Mouse (Mus musculus): ENCODE measurements around the gene Atg4b. TPM values are rescaled to one million over a fixed set of nuclear protein-coding genes. Genes with fewer than 3 reads are reported as not detected.
A peak's percentile ranks its signal among the peaks of the same experiment; 100 is the strongest.
"Not testable (repeated sequence)": the region's sequence is repeated elsewhere in the genome, so short reads cannot be mapped to it uniquely, and the experiment has no call there.

The Atg4b gene
- polyA plus RNA-seq, 1 experiment from 2014 or later, result 81.2 TPM

DNA sequence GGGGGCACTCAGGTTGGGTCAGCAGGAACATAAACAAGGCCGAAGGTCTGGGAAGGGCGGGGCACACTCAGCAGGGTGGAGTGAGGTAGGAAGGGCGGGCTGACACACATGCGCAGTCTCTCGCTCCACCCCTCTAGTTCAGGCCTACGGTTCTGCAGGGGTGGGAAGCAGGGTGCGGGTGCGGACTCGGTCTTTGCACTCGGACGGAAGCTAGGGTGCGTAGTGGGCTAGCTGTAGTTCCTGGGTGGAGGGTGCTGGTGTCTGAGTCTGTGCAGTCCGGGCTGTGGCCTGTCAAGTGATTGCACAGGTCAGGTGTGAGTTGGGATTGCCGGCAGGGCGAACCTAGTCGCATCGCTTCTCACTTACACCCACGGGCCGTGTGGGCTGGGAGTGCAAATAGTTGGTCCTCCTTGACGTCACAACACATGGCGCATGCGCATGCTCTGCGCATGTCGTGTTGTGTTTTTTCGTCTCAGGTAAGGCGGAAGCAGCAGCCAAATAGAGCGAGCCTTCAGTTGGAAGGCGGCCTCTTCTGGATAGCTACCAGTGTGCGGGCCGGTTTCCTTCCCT lies 73.9 kb downstream of the Atg4b start:
- no peaks in the 10 kb centered on the region for H3K9me3 ChIP-seq
- peak; percentile 99 for ATAC-seq (ENCODE audit: insufficient read depth, low FRiP score, low read depth)
- peak overlapping the region; percentile 49 for H3K9ac ChIP-seq
- WGBS, result under 1% methylated on average over 30 of the region's 30 CpGs
- H3K27ac ChIP-seq, result peak overlapping the region; percentile 97
- peaks cover 7% of the 10 kb centered on the region; the same call in 1 of the 2 replicates for H3K4me1 ChIP-seq
- H3K4me2 ChIP-seq, result peak overlapping the region; percentile 73
- no peaks in the 10 kb centered on the region for H3K27me3 ChIP-seq (replicated peaks)
- H3K4me3 ChIP-seq (replicated peaks), result peak overlapping the region; percentile 57
- H3K36me3 ChIP-seq, result peaks cover 9% of the 10 kb centered on the region; the same call in 1 of the 2 replicates

DNA sequence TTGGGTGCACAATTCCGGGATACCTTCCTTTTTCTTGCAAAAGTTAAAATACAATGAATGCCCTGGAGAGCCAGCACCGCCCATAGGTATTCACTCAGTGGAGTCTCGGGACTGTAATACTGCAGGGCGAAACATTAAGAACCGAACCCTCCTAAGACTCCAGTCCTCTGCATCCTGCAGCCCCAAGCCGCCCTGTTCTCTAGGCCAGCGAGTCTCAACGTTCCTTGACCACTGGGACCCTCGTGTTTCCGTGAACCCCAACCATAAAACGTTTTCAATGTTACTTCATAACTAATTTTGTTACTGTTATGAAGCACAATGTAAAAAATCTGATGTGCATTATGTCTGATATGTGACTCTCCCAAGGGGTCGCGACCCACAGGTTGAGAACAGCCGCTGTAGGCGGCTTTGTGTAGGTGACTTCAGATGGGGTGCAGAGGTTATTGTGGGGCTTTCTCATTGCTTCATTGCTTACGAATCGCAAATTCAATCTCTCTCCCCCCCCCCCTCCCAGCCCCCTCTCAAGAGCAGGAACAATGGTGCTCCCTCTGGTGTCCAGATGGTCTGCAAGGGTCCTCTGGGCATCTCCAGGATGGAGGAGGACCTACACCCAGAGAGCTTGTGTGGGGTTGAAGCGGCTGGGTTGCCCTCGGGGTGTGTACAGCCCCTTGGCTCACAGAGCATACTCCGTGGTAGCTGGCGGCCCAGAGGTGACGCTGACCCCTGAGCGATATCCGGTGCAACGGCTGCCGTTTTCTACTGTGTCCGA lies 74.7 kb downstream of the Atg4b start:
- no peak for ATAC-seq (ENCODE audit: insufficient read depth, low FRiP score, low read depth)
- Histone ChIP-seq H3K4me2 (peak overlapping the region; percentile 73), H3K36me3 (peaks cover 6% of the 10 kb centered on the region; the same call in 1 of the 2 replicates), H3K4me1 (peaks cover 7% of the 10 kb centered on the region; the same call in 1 of the 2 replicates), H3K9me3 (no peaks in the 10 kb centered on the region), H3K9ac (peak overlapping the region; percentile 43; the same call in 1 of the 2 replicates), H3K27ac (peak overlapping the region; percentile 97), H3K27me3 (replicated peaks) (no peaks in the 10 kb centered on the region), H3K4me3 (replicated peaks) (peak overlapping the region; percentile 57)
- 39% methylated on average over 27 of the region's 27 CpGs for WGBS

- Histone ChIP-seq H3K36me3 (0 out of 2 replicates have a peak, but pooled peaks cover under 1% of the 10 kb centered on the region), H3K4me1 (peaks cover 7% of the 10 kb centered on the region; the same call in 1 of the 2 replicates), H3K9ac (no peak overlapping the region)
Observed at GRCm38 (mm10) chr1:93826540-93826835, 75.2 kb downstream of the Atg4b start.

DNA sequence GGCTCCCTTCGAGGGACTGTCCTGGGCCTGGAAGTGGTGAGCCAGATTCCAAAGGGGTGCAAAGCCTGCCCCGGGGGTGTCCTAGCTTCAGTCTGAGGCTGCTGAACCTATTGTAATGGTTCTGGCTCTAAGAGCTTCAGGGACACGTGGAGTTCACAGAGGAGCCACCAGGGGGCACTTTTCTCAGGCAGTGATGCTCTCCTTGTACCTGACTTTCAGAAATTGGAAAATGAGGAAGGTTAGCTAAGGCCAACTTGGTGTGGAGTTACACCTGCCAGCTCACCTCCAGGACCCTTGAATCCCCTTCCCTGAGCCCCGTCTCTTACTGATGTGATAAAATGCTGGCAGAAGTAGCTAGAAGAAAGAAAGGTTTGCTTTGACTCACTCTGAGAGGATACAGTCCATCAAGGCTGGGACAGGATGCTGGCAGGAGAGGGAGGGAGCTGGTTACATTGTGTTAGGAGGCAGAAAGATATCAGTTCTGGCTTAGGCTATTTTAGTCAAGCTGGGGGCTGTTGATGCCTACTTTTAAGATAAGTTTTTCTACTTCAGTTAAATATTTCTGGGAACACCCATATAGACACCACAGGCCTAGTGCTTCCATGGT lies 81.6 kb downstream of the Atg4b start:
- H3K4me2 ChIP-seq; H3K27me3 ChIP-seq (replicated peaks); H3K9ac ChIP-seq; H3K4me3 ChIP-seq (replicated peaks); H3K9me3 ChIP-seq; H3K27ac ChIP-seq; ATAC-seq (ENCODE audit: insufficient read depth, low FRiP score, low read depth); H3K36me3 ChIP-seq; H3K4me1 ChIP-seq: not testable (repeated sequence)
- 63% methylated on average over 4 of the region's 4 CpGs for WGBS

More at GRCm38 (mm10) chr1:93826540-93826835, 75.2 kb downstream of the Atg4b start:
- 93% methylated on average over 9 of the region's 9 CpGs for WGBS
- H3K27me3 ChIP-seq (replicated peaks), result no peaks in the 10 kb centered on the region
- H3K27ac ChIP-seq, result no peak overlapping the region
- no peak for ATAC-seq (ENCODE audit: insufficient read depth, low FRiP score, low read depth)
- no peak overlapping the region for H3K4me3 ChIP-seq (replicated peaks)
- peak overlapping the region; percentile 73 for H3K4me2 ChIP-seq
- no peaks in the 10 kb centered on the region for H3K9me3 ChIP-seq

DNA sequence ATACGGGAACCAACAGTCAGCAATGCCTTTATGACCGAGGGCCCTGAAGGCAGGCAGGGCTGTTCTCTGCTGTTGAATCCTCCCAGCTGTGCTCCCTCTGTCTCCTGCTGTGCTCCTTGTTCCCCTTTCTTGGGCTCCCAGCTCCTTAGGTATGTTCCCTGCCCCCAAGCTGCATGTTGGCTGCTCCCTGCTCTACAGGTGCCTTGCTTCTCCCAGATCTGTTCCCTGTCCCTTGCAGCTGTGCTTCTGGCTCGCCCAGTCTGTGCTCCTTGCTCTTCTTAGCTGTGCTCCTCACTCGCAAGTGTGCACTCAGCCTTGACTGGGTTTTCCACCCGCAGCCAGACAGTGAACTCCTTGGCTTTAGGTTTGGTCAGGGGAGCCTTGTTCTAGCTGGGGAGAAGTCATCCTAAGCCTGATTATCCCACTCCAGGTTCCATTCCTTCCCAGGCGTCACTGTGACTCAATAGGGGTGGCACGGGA lies 83.4 kb downstream of the Atg4b start:
- ATAC-seq (ENCODE audit: insufficient read depth, low FRiP score, low read depth), result no peak

DNA sequence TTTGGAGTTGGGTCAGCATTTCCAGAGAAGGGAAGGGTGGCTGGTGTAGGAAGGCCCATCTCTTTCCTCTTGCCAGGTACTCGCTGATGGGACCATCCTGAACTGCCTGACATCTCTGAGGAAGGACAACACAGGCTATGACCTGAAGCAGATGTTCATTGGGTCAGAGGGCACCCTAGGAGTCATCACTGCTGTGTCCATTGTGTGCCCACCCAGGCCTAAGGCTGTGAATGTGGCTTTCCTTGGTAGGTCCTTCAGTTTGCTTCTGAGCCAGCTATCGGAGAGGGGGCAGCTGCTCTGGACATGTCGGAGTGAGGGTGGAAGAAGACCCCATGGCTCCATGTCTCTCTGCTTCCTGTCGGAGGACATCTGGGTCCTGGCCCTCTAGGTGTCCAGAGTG lies 83.9 kb downstream of the Atg4b start:
- H3K36me3 ChIP-seq, result no peaks in the 10 kb centered on the region; the same call in 1 of the 2 replicates
- H3K27ac ChIP-seq, result no peak overlapping the region
- H3K9me3 ChIP-seq, result no peaks in the 10 kb centered on the region
- WGBS, result 92% methylated on average over 4 of the region's 4 CpGs
- no peaks in the 10 kb centered on the region for H3K27me3 ChIP-seq (replicated peaks)
- no peaks in the 10 kb centered on the region for H3K4me1 ChIP-seq
- H3K4me3 ChIP-seq (replicated peaks), result no peak overlapping the region
- no peak overlapping the region for H3K9ac ChIP-seq
- no peak for ATAC-seq (ENCODE audit: insufficient read depth, low FRiP score, low read depth)
- no peak overlapping the region for H3K4me2 ChIP-seq

More for the DNA sequence above, 83.4 kb downstream of the Atg4b start:
- Histone ChIP-seq H3K27ac (no peak overlapping the region), H3K4me3 (replicated peaks) (no peak overlapping the region), H3K9ac (no peak overlapping the region), H3K4me2 (no peak overlapping the region), H3K36me3 (no peaks in the 10 kb centered on the region; the same call in 1 of the 2 replicates), H3K27me3 (replicated peaks) (no peaks in the 10 kb centered on the region), H3K9me3 (no peaks in the 10 kb centered on the region), H3K4me1 (no peaks in the 10 kb centered on the region)
- WGBS, result 76% methylated on average over 7 of the region's 7 CpGs

- 83% methylated on average over 6 of the region's 6 CpGs for WGBS
- no peak for ATAC-seq (ENCODE audit: insufficient read depth, low FRiP score, low read depth)
Observed at GRCm38 (mm10) chr1:93835876-93836531, 84.7 kb downstream of the Atg4b start.

DNA sequence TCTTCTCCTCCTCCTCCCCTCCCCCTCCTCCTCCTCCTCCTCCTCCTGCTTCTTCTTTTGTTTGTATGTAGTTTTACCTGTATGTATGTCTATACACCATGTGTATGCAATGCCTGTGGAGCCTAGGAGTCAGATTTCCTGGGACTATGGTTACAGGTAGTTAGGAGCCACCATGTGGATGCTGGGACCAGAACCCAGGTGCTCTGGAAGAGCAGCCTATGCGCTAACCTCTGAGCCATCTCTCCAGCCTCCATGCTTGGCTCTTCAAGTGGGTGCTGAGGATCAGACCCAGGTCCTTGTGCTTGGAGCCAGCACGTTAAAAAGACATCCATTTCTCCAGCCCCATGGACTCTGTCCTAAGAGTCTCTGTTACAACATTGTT lies 85.2 kb downstream of the Atg4b start:
- H3K36me3 ChIP-seq, result no peaks in the 10 kb centered on the region; the same call in 1 of the 2 replicates
- H3K4me1 ChIP-seq, result no peaks in the 10 kb centered on the region
- H3K9me3 ChIP-seq, result no peaks in the 10 kb centered on the region
- WGBS, result 81% methylated on average over 2 of the region's 2 CpGs
- no peak overlapping the region for H3K27ac ChIP-seq
- no peaks in the 10 kb centered on the region for H3K27me3 ChIP-seq (replicated peaks)
- H3K4me3 ChIP-seq (replicated peaks), result no peak overlapping the region
- no peak overlapping the region for H3K9ac ChIP-seq
- ATAC-seq (ENCODE audit: insufficient read depth, low FRiP score, low read depth), result no peak
- H3K4me2 ChIP-seq, result no peak overlapping the region

More at GRCm38 (mm10) chr1:93835876-93836531, 84.7 kb downstream of the Atg4b start:
- no peak overlapping the region for H3K4me3 ChIP-seq (replicated peaks)
- H3K9ac ChIP-seq, result no peak overlapping the region
- H3K9me3 ChIP-seq, result no peaks in the 10 kb centered on the region
- no peaks in the 10 kb centered on the region for H3K4me1 ChIP-seq
- H3K27me3 ChIP-seq (replicated peaks), result no peaks in the 10 kb centered on the region
- no peak overlapping the region for H3K27ac ChIP-seq
- no peaks in the 10 kb centered on the region; the same call in 1 of the 2 replicates for H3K36me3 ChIP-seq
- no peak overlapping the region for H3K4me2 ChIP-seq

- H3K4me3 ChIP-seq (replicated peaks), result no peak overlapping the region
- no peak overlapping the region for H3K9ac ChIP-seq
- H3K4me1 ChIP-seq, result no peaks in the 10 kb centered on the region
- ATAC-seq (ENCODE audit: insufficient read depth, low FRiP score, low read depth), result no peak
- 91% methylated on average over 8 of the region's 8 CpGs for WGBS
- H3K9me3 ChIP-seq, result no peaks in the 10 kb centered on the region
- no peak overlapping the region for H3K4me2 ChIP-seq
- H3K27ac ChIP-seq, result no peak overlapping the region
- H3K27me3 ChIP-seq (replicated peaks), result no peaks in the 10 kb centered on the region
- H3K36me3 ChIP-seq, result no peaks in the 10 kb centered on the region; the same call in 1 of the 2 replicates
Observed at GRCm38 (mm10) chr1:93837335-93837734, 86.0 kb downstream of the Atg4b start.

- not testable (repeated sequence) for H3K4me2 ChIP-seq; H3K27me3 ChIP-seq (replicated peaks); H3K9me3 ChIP-seq; ATAC-seq (ENCODE audit: insufficient read depth, low FRiP score, low read depth); H3K27ac ChIP-seq; H3K4me3 ChIP-seq (replicated peaks); H3K9ac ChIP-seq; H3K4me1 ChIP-seq; H3K36me3 ChIP-seq
- 87% methylated on average over 8 of the region's 8 CpGs for WGBS
Observed at GRCm38 (mm10) chr1:93838569-93838968, 87.3 kb downstream of the Atg4b start.
